Mouse (Mus musculus) fat pad, adult 2 months (tissue): ENCODE measurements around the gene Arid2.
"Not testable (repeated sequence)": the region's sequence is repeated elsewhere in the genome, so short reads cannot be mapped to it uniquely, and the experiment has no call there.

Experiments
- DNase-seq: peaks from one replicate; pipeline ENCODE4 v3.0.0-alpha.2; 2011; ENCODE audit warnings: low read depth, low spot score; ENCODE audit errors: extremely low read depth

Gene Arid2

GRCm38 (mm10) chr15:96406253-96406652 lies 118.9 kb downstream of the Arid2 start:
- DNase-seq: no peak

GRCm38 (mm10) chr15:96407151-96407550 lies 119.8 kb downstream of the Arid2 start:
- DNase-seq: no peak

GRCm38 (mm10) chr15:96408717-96409121 lies 121.4 kb downstream of the Arid2 start:
- no peak for DNase-seq

GRCm38 (mm10) chr15:96418161-96418560 lies 130.8 kb downstream of the Arid2 start:
- no peak for DNase-seq

- no peak for DNase-seq
These were observed 132.6 kb downstream of the Arid2 start for GRCm38 (mm10) chr15:96419920-96420319.

- no peak for DNase-seq
These were observed 146.9 kb downstream of the Arid2 start for GRCm38 (mm10) chr15:96434202-96434601.

GRCm38 (mm10) chr15:96441480-96441879 lies 154.2 kb downstream of the Arid2 start:
- DNase-seq: not testable (repeated sequence)

GRCm38 (mm10) chr15:96446785-96447184 lies 159.5 kb downstream of the Arid2 start:
- DNase-seq: peak; percentile 93

- no peak for DNase-seq
These were observed 161.5 kb downstream of the Arid2 start for GRCm38 (mm10) chr15:96448656-96449299.

- no peak for DNase-seq
These were observed 166.0 kb downstream of the Arid2 start for GRCm38 (mm10) chr15:96453346-96453745.
